Mouse (Mus musculus) cerebellum, adult 2 months (tissue): ENCODE data around the gene Prmt8.

Source experiments
- CTCF ChIP-seq: fragments of 200-500 bp; IDR thresholded peaks from 2 replicates; pipeline ENCODE4 v1.5.1; 2011; ENCODE audit warnings: low read depth, mild to moderate bottlenecking, control low read depth, low read length, moderate library complexity, borderline replicate concordance; ENCODE audit not compliant: insufficient read depth
- POLR2A ChIP-seq: fragments of 200-500 bp; IDR thresholded peaks from 2 replicates; pipeline ENCODE4 v1.6.1; 2011; ENCODE audit warnings: low read length, control low read depth, borderline replicate concordance; ENCODE audit not compliant: insufficient read depth

GRCm38 (mm10) chr6:127802211-127802610, 32.9 kb upstream of the Prmt8 start:
- TF ChIP-seq CTCF (no peak), POLR2A (no peak)
